Mouse (Mus musculus) spleen, adult 2 months (tissue): ENCODE measurements around the gene Fbxo41.

ENCODE experiments used
- CTCF ChIP-seq: fragments of 200-500 bp; IDR thresholded peaks from 2 replicates; pipeline ENCODE4 v1.5.1; 2011; ENCODE audit warnings: mild to moderate bottlenecking, inconsistent platforms; ENCODE audit not compliant: insufficient read depth, insufficient read length, insufficient replicate concordance; ENCODE audit errors: extremely low read depth
- POLR2A ChIP-seq: fragments of 200-500 bp; IDR thresholded peaks from 2 replicates; pipeline ENCODE4 v1.6.1; 2011; ENCODE audit warnings: low read depth, low read length, inconsistent platforms

DNA sequence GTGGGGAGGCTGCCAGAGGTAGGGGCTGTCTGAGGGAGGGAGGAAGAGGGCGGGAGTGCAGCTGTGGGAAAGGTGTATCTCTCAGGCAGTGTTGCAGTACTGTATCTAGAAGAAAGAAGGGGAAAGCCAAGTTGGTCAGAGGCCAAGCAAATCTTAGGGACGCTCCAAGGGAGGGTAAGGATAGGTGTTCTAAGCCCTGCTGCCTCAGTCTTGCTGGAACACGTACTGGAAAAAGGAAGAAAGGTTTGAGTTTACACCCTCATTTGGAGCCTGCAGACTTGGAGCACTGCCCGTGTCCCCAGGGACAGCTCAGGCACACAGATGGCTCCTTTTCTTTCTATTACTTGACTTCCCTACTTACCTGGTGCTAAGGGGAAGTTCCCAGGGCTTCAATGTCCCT, 61.7 kb downstream of the Fbxo41 start:
- TF ChIP-seq CTCF, result no peak
- no peak for TF ChIP-seq POLR2A
